Mouse (Mus musculus) neural tube, embryonic 14.5 days (tissue): ENCODE measurements around the gene Has3. TPM values are rescaled to one million over a fixed set of nuclear protein-coding genes. Genes with fewer than 3 reads are reported as not detected.

Source experiments
- ATAC-seq: fragments of 200-750 bp; cut with Nextera tagmentation; 2 replicates; pipeline ENCODE4 v1.8.0; 2017; ENCODE audit warnings: low read depth, mild to moderate bottlenecking, moderate TSS enrichment, moderate library complexity
- H3K27ac ChIP-seq: fragments of 300-500 bp; sonication (generic); 2 replicates; pipeline ENCODE4 v1.5.1; 2014; ENCODE audit warnings: low read depth, mild to moderate bottlenecking, control low read depth, low read length, moderate library complexity, mixed read lengths
- H3K27me3 ChIP-seq: fragments of 300-500 bp; sonication (generic); 2 replicates; pipeline ENCODE4 v1.6.1; 2014; ENCODE audit warnings: low read length; ENCODE audit not compliant: control insufficient read depth, insufficient read depth
- H3K36me3 ChIP-seq: fragments of 300-500 bp; sonication (generic); 2 replicates; pipeline ENCODE4 v1.6.1; 2014; ENCODE audit warnings: low read length, mixed read lengths; ENCODE audit not compliant: control insufficient read depth, insufficient read depth
- H3K4me1 ChIP-seq: fragments of 300-500 bp; sonication (generic); 2 replicates; pipeline ENCODE4 v1.6.1; 2014; ENCODE audit warnings: low read length; ENCODE audit not compliant: control insufficient read depth, insufficient read depth
- H3K4me2 ChIP-seq: fragments of 300-500 bp; sonication (generic); 2 replicates; pipeline ENCODE4 v1.6.1; 2014; ENCODE audit warnings: mild to moderate bottlenecking, low read depth, low read length, control low read depth
- H3K4me3 ChIP-seq: fragments of 300-500 bp; sonication (generic); 2 replicates; pipeline ENCODE4 v1.5.1; 2014; ENCODE audit warnings: low read depth, low read length, control low read depth, mixed read lengths
- H3K9ac ChIP-seq: fragments of 300-500 bp; sonication (generic); replicated peaks from 2 replicates; pipeline ENCODE4 v1.6.1; 2014; ENCODE audit warnings: low read depth, mild to moderate bottlenecking, control low read depth, low read length, mixed read lengths
- H3K9me3 ChIP-seq: fragments of 300-500 bp; sonication (generic); 2 replicates; pipeline ENCODE4 v1.6.1; 2016; ENCODE audit warnings: low read length; ENCODE audit not compliant: control insufficient read depth
- WGBS: fragments of 180-500 bp; shearing (Covaris S2); extraction: QIAGEN DNeasy Blood & Tissue Kit; methylation state at CpG from one replicate; pipeline ENCODE4 v1.1.7; 2014; 5-methylcytosine and 5-hydroxymethylcytosine counted together
- polyA plus RNA-seq: library from polyadenylated mRNA; unstranded; fragments of >200 nt; fragmentation: Nextera tagmentation; extraction: Ambion mirVana; gene quantifications from 2 replicates; pipeline ENCODE4 v1.2.1, GENCODE M21; 2014

Has3 gene
- polyA plus RNA-seq, 1 experiment from 2014 or later = 2.0 TPM

DNA sequence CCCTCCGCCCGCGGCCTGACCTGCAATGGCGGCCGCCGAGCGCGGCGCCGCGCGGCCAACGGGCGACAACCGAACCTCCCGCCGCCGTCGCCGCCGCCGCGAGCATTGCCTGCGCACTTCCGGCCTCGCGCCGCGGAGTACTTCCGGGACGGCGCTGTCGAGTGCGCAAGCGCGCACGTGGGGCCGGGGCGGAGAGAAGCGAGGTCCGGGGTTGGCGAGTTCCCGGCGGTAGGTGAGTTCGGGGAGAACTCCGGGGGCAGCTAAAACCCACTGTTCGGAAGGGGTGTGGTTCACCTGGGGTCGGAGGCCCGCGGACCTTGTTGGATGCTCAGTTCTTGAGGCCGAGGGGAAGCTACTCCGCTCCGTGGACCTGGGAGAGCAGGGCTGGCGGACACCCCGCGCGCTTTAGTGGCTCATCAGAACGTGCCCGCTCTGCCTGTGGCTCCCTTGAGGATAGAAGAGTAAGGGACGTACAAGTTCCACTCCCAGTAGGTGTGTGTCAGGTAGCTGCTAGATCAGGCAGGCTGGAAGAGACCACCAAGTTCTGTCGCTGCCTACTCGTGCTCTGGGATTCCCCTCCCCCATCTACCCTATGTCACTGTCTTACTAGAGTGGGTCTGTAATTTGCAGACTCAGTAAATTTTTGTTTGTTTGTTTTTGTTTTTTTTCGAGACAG is 23.6 kb downstream of the Has3 start, which contains the start of gene Utp4:
Utp4 (plus strand) TSS at position 156 of the 676 bp plus-strand sequence.
- Histone ChIP-seq H3K4me3 (peak within 1 kb of the TSS; percentile 93), H3K27me3 (no peaks in the 10 kb centered on the region), H3K27ac (peak within 1 kb of the TSS; percentile 93), H3K36me3 (peaks cover 12% of the 10 kb centered on the region; the same call in 1 of the 2 replicates), H3K4me1 (peaks cover 10% of the 10 kb centered on the region), H3K9me3 (no peaks in the 10 kb centered on the region), H3K9ac (peak within 1 kb of the TSS; percentile 94), H3K4me2 (peak within 1 kb of the TSS; percentile 75)
- ATAC-seq = peak; percentile 94
- WGBS = under 1% methylated on average over 62 of the region's 63 CpGs

GRCm38 (mm10) chr8:106899473-106899872 is 29.4 kb downstream of the Has3 start:
- 86% methylated on average over 5 of the region's 5 CpGs for WGBS
- H3K27ac ChIP-seq = no peak overlapping the region
- H3K27me3 ChIP-seq = no peaks in the 10 kb centered on the region
- no peak overlapping the region for H3K4me2 ChIP-seq
- ATAC-seq = no peak
- H3K9ac ChIP-seq = no peak overlapping the region
- no peak overlapping the region for H3K4me3 ChIP-seq
- peaks cover 42% of the 10 kb centered on the region for H3K36me3 ChIP-seq
- H3K9me3 ChIP-seq = no peaks in the 10 kb centered on the region
- H3K4me1 ChIP-seq = peaks cover under 1% of the 10 kb centered on the region; the same call in 1 of the 2 replicates

DNA sequence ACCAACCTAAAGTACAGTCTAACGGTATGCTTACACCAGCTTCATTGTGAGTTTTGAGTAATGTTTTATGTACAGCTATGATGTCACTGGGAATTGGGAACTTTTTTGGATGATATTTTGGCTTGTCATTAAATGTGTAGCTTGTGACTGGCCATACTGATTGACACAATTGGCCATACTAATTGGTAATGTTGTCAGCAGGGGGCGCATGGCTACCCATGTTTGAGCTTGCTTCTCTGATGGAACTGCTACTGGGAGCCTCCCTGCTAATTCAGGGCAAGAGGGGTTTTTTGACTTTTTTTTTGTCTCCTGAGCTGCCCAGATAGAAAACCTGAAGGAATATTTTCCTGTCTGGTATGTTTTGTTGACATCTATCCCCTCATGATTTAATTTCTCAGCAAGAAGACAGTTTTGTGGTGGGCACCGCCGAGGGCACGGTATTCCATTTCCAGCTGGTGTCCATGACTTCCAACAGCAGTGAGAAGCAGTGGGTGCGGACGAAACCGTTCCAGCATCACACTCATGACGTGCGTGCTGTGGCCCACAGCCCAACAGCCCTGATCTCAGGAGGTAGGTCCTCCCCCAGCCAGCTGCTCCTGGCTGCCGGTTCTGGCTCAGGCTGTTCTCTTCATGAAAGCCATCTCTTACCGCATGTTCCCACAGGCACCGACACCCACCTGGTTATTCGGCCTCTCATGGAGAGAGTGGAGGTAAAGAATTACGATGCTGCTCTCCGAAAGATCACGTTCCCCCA is 35.9 kb downstream of the Has3 start:
- Histone ChIP-seq H3K9ac (no peak overlapping the region), H3K9me3 (no peaks in the 10 kb centered on the region), H3K36me3 (peaks cover 43% of the 10 kb centered on the region), H3K4me1 (no peaks in the 10 kb centered on the region), H3K4me3 (no peak overlapping the region), H3K27me3 (no peaks in the 10 kb centered on the region), H3K4me2 (no peak overlapping the region), H3K27ac (no peak overlapping the region)
- ATAC-seq = no peak
- 95% methylated on average over 17 of the region's 17 CpGs for WGBS

DNA sequence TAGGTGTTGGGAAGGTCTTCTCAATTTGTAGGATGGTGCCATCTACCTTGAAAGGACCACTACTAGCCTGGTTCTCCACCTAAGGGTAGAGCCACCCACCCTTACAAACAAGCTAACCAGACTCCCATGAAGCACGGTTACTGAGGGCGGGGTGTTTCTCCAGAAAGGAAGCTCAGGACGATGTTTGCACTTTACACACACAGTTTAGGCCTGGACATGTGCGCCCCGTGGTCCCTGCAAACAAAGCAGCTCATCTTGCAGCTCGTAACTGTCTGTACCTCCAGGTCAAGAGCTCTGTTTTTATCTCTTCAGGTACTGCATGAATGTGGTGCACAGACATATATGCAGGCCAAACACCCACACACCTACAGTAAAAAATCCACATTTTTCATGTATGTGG is 36.6 kb downstream of the Has3 start:
- no peak for ATAC-seq
- Histone ChIP-seq H3K36me3 (peaks cover 41% of the 10 kb centered on the region), H3K4me2 (no peak overlapping the region), H3K27me3 (no peaks in the 10 kb centered on the region), H3K4me1 (no peaks in the 10 kb centered on the region), H3K4me3 (no peak overlapping the region), H3K9me3 (no peaks in the 10 kb centered on the region), H3K9ac (no peak overlapping the region), H3K27ac (no peak overlapping the region)
- WGBS = 96% methylated on average over 6 of the region's 6 CpGs

GRCm38 (mm10) chr8:106907450-106907849 is 37.4 kb downstream of the Has3 start:
- WGBS = 91% methylated on average over 6 of the region's 6 CpGs
- Histone ChIP-seq H3K27ac (no peak overlapping the region), H3K4me2 (no peak overlapping the region), H3K4me1 (no peaks in the 10 kb centered on the region), H3K9ac (no peak overlapping the region), H3K9me3 (no peaks in the 10 kb centered on the region), H3K27me3 (no peaks in the 10 kb centered on the region), H3K36me3 (peaks cover 40% of the 10 kb centered on the region), H3K4me3 (no peak overlapping the region)
- ATAC-seq = no peak

GRCm38 (mm10) chr8:106908291-106908690 is 38.2 kb downstream of the Has3 start:
- H3K9ac ChIP-seq = no peak overlapping the region
- 90% methylated on average over 7 of the region's 7 CpGs for WGBS
- no peaks in the 10 kb centered on the region for H3K27me3 ChIP-seq
- H3K9me3 ChIP-seq = no peaks in the 10 kb centered on the region
- no peak overlapping the region for H3K4me2 ChIP-seq
- no peak for ATAC-seq
- no peaks in the 10 kb centered on the region for H3K4me1 ChIP-seq
- peaks cover 40% of the 10 kb centered on the region for H3K36me3 ChIP-seq
- no peak overlapping the region for H3K4me3 ChIP-seq
- H3K27ac ChIP-seq = no peak overlapping the region

GRCm38 (mm10) chr8:106913631-106914030 is 43.6 kb downstream of the Has3 start:
- Histone ChIP-seq H3K36me3 (peaks cover 57% of the 10 kb centered on the region), H3K9me3 (no peaks in the 10 kb centered on the region), H3K4me2 (no peak overlapping the region), H3K27me3 (no peaks in the 10 kb centered on the region), H3K27ac (no peak overlapping the region), H3K4me3 (no peak overlapping the region), H3K4me1 (no peaks in the 10 kb centered on the region), H3K9ac (no peak overlapping the region)
- WGBS = 97% methylated on average over 10 of the region's 10 CpGs
- ATAC-seq = no peak

DNA sequence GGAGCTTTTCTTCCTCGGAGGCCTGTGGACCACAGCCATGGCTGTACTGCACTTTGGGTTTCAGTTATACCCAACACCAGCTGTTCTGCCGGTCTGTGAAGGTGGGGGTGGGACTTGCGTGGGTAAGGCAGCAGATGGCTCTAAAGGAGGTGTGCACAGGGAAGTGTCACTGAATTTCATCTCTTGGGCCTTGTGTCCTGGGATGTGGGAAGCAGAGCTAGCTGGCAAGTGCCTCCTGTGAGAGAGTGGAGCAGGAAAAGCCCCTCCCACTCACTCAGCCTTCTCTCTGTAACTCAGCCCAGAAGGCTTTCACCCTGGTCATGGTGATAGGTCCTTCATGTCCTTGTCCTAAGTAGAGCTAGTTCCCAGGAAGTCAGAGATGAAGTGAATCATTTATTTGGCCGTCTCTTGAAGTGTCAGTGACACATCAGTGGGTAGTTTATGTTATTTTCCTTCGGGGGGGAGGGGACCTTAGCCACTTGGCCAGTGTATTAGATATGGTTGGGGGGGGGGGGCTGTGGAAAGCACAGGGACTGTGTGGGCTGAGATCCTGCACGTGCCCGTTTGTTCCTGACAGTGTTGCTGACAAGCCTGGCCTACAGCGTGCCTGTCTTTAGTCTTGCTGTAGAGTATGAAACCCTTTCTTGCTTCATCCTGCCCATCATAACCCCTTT is 49.8 kb downstream of the Has3 start:
- H3K9ac ChIP-seq = no peak overlapping the region
- no peak overlapping the region for H3K4me3 ChIP-seq
- WGBS = 89% methylated on average over 8 of the region's 8 CpGs
- no peak overlapping the region for H3K27ac ChIP-seq
- no peak overlapping the region for H3K4me2 ChIP-seq
- H3K9me3 ChIP-seq = no peaks in the 10 kb centered on the region
- H3K4me1 ChIP-seq = no peaks in the 10 kb centered on the region
- no peak for ATAC-seq
- H3K36me3 ChIP-seq = peaks cover 55% of the 10 kb centered on the region
- H3K27me3 ChIP-seq = no peaks in the 10 kb centered on the region

DNA sequence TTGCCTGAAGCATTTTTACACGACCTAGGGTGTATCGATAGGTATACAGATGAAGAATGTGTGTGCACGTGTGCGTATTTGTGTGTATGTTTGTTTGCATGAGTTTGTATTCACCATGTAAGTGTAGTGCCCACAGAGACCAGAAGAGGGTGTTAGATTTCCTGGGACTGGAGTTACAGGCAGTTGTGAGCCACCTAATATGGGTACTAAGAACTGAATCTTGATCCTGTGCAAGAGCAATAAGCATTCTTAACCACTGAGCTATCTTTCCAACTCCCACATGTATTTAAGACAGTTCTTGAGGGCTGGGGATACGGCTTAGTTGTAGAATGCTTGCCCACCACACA is 50.3 kb downstream of the Has3 start:
- Histone ChIP-seq H3K27me3 (no peaks in the 10 kb centered on the region), H3K27ac (no peak overlapping the region), H3K4me1 (no peaks in the 10 kb centered on the region), H3K36me3 (peaks cover 50% of the 10 kb centered on the region), H3K9me3 (no peaks in the 10 kb centered on the region), H3K4me3 (no peak overlapping the region), H3K9ac (no peak overlapping the region), H3K4me2 (no peak overlapping the region)
- no peak for ATAC-seq
- 96% methylated on average over 5 of the region's 5 CpGs for WGBS
